Mouse (Mus musculus): Measurements from ENCODE around the gene Rprml. TPM values are rescaled to one million over a fixed set of nuclear protein-coding genes. Genes with fewer than 3 reads are reported as not detected.

The Rprml gene
- 17.6 and 20.0 TPM in 2 replicates for polyA plus RNA-seq (2012; rRNA removed)

DNA sequence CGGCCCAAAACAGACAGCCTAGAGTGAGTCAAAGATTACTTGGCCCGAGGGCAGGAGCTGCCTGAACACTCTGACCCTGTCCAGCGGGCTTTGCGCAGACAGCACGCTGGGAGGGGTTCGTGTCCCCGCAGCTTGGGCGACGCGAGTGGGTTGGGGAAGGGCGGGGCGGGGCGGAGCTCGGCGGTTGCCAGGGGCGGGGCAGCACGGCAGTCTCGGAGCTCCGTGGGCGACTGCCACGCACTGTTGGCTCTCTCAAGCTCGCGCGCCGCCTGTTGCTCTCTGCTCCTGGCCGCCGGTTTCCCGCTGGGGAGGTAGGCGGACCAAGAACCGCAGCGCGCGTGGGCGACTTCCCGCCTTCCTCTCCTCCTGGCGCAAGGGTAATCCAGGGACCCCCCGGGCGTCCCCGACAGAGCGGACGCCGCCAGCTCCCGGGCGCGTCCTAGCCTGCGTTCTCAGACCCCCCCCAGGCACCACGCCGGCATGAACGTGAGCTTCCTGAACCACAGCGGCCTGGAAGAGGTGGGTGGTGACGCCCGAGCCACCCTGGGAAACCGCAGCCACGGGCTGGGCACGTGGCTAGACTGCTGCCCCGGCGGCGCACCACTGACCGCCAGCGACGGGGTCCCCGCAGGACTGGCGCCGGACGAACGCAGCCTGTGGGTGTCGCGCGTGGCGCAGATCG is at the start of gene Rprml:
Gene Rprml, plus strand, starts transcription at position 270 of the 682 bp plus-strand sequence.

DNA sequence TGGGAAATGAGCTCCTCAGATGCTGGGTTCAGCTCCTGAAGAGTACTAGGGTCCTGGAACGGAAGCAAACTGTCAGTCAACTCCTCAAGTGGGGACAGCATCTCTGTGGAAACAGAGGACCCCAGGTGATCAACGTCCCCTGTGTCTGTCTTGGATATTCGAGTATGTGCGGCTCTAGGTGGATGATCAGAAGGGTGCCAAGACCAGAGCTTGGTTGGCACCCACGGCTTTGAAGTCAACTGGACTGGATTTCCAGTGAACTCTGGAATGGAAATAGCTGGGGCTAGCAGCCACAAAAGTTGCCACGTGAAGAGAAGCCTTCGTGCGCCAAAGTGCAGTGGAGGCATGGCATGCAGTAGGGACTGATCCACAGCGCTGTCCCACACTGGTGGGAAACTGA is 28.3 kb upstream of the Rprml start, which contains the start of gene Gm884:
Gene Gm884, minus strand, starts transcription at position 101 of the 400 bp plus-strand sequence.

DNA sequence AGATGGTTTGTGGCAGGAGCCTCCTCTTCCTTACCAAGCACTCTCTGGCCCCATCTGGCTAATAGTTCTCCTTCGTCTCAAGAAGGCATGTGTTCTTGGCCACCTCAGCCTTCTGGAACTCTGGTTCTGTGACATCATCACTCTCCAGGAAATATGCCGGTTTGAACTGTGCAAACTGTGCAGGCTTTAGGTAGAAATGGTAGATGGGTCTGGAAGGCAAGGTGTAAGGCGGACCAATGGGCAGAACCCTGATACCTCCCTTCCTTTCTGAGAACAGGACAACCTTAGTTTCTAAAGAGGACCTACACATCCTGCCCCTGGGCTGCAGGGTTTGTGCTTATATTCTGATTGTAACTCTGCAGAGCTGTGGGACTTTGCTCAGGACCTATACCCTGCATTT is 10.6 kb upstream of the Rprml start, which contains the start of gene Lyzl6:
Gene Lyzl6, minus strand, starts transcription at position 101 of the 400 bp plus-strand sequence.

DNA sequence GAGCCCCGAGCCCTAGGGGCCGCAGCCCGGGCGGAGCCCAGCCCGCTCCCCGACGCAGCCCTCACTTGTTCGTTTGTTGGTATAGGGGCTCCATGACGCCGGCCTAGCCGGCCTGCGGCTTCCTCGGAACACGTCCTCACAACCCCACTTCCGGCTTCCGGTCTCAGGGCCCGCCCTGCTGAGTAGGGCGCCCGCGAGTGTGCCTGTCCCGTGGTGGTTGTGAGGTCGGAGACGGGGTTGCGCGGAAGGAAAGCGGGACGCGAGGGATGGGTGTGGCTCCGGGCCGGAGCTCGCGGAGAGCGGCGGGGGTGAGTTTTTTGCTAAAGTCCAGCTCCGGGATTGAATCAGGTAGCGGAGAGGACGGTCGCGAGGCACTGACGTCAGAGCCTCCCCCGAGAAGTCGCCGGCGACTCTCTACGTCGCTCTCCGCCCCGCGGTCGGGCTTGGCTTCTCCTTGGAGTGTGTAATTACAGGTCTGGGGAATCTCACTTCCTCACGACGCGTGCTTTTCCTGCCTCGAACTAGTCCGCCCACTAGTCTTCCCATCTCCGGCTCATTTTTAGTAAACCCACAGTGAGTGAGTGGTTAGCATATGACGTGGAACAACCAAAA is 48.3 kb downstream of the Rprml start, which contains the start of gene Gosr2:
Gene Gosr2, minus strand, starts transcription at position 334 of the 612 bp plus-strand sequence.

Other genes starting within 250 kb of the Rprml start
- 12.4 and 13.1 TPM in 2 replicates for gene Plekhm1, start 236.9 kb upstream of the Rprml start, polyA plus RNA-seq (2012; rRNA removed)
- gene Lrrc37a, start 145.0 kb upstream of the Rprml start, polyA plus RNA-seq (2012; rRNA removed): under 0.01 TPM in 1 of 2 replicates, not detected in the other
- gene Gm884, start 28.4 kb upstream of the Rprml start, polyA plus RNA-seq (2012; rRNA removed): not detected in 2 replicates
- gene Lyzl6, start 10.7 kb upstream of the Rprml start, polyA plus RNA-seq (2012; rRNA removed): not detected in 2 replicates
- 103 and 107 TPM in 2 replicates for gene Gosr2, start 48.3 kb downstream of the Rprml start, polyA plus RNA-seq (2012; rRNA removed)
- gene Wnt9b, start 100.3 kb downstream of the Rprml start, polyA plus RNA-seq (2012; rRNA removed): 0.36 and 0.56 TPM in 2 replicates
- 5.7 and 7.5 TPM in 2 replicates for gene Wnt3, start 124.6 kb downstream of the Rprml start, polyA plus RNA-seq (2012; rRNA removed)